Mouse (Mus musculus) R1 (cell line): ENCODE results near the gene F2rl2.

Experiments used
- DNase-seq: peaks from one replicate; pipeline ENCODE4 v3.0.0-alpha.2; 2018; ENCODE audit warnings: low read depth, low spot score

Gene F2rl2

DNA sequence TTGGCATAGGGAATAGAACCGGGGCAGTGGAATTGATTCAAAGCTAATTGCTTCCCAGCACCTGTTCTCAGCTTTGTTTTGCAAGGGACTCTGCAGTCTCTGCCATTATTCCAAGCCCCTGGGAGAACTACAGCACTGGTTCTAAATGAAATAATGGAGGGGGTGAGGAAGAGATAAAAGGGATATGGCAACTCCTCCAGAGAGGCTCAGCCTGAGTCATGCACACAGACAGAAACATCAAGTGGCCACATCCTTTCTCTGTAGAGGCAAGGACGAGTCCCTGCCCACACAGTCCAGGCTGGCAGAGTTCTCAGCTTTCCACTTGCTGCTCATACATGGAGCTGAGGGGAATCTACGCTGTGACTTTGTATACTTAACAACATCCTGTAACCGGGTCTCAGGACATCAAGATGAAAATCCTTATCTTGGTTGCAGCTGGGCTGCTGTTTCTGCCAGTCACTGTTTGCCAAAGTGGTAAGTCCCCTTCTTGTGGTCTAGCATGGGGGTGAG lies at the start of gene F2rl2:
Gene F2rl2, plus strand, starts transcription at position 200 of the 510 bp plus-strand sequence.
- peak; percentile 15 for DNase-seq

DNA sequence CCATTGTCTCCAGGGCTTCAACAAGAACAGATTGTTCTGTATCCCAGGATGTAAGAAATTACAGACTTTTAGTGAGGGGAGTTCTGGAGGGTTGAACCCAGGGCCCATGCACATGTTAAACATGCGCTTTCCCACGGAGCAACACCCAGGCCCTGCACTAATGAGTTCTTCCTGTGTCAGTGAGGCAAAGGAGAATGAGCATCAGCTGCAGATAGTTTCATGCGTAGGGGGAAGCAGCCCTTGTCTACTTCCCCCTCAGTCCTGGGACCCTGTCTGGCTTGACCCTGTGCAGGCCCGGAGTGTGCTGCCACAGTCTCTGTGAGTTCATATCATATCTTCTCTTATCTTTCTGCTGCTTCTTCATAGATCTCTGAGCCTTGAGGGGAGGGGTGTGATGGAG lies 49.4 kb upstream of the F2rl2 start:
- DNase-seq: no peak

- no peak for DNase-seq
These were observed 46.7 kb upstream of the F2rl2 start for GRCm38 (mm10) chr13:95649941-95650340.

- DNase-seq: no peak
These were observed 44.6 kb upstream of the F2rl2 start for GRCm38 (mm10) chr13:95651870-95652668.

DNA sequence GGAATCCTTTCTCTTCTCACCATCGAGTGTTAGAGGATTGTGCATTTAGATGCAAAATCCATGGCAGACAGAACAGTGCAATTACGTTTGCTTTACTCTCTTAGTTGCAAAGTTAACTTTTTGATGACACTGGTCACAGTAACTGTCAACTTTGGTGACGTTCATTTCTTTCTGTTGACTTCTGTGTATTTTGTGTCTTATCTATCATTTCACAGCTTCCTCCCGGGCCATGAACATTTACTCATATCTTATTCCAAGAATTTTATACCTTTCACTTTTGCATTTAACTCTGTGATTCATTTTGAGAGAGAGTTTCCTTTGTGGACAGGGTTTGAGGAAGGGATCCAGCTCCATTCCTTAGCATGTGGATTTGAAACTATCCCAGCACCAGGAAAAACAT lies 43.0 kb upstream of the F2rl2 start:
- DNase-seq: no peak

DNA sequence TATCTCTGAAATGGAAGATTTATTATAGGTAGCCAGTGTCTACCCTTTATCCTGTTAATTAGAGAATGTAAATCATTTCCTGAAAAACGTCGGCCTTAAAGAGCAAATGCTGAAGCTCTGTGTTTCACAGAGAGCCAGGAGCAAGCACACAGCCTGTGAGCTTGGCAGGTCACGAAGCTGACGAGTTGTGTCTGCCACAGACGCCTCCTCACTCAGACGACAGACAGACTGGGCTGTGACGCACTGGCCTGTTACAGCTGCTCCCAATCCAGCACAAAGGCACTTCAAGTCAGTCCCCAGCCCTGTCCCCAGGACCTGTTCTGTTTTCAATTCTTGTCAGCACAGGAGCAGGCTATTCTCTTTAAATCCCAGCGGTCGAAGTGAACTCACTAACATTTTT lies 41.4 kb upstream of the F2rl2 start:
- peak; percentile 27 for DNase-seq

DNA sequence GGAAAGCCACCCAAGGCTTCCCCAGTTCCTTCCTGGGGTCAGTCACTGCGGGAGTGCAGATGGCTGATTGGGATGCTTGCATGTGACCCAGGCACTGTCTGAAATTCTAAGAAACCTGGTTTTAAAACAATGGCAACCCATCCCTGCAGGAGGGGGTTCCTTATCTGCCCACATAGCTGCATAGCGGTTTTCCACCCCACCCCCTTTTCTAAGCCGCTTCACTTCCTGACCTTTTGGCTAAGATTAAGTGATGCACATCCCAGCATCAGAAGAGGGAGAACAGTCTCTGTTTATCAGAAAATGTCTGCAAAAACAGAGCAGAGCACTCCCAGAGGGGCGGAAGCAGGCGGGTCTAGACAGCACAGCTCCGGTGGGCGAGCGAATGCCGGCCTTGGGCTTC lies 39.5 kb upstream of the F2rl2 start:
- DNase-seq: peak; percentile 99

- no peak for DNase-seq
These were observed 37.2 kb upstream of the F2rl2 start for GRCm38 (mm10) chr13:95659432-95659831.

GRCm38 (mm10) chr13:95663834-95664233 lies 32.8 kb upstream of the F2rl2 start:
- DNase-seq: no peak

GRCm38 (mm10) chr13:95665644-95666356 lies 30.9 kb upstream of the F2rl2 start:
- DNase-seq: no peak

- DNase-seq: peak; percentile 81
These were observed 29.4 kb upstream of the F2rl2 start for GRCm38 (mm10) chr13:95667260-95667659.

DNA sequence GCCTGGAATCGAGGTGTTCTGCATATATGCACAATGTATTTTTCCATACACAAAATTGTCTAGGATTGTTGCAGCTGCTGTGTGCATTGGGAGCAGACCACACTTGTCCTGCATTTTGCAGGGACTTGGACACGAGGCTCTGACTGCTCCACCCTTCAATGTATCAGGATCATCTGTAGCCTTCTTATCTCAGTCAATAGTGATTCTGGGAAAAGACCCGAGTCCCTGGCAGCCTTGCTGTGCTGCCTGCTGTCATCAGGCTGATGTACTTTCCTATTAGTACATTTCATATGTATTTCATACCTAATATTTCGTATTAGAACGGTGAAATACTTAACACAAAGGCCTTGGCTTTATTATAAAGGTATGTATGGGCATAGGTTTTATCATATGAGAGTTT lies 26.1 kb upstream of the F2rl2 start:
- no peak for DNase-seq

GRCm38 (mm10) chr13:95671108-95671897 lies 25.4 kb upstream of the F2rl2 start:
- DNase-seq: peak; percentile 31

DNA sequence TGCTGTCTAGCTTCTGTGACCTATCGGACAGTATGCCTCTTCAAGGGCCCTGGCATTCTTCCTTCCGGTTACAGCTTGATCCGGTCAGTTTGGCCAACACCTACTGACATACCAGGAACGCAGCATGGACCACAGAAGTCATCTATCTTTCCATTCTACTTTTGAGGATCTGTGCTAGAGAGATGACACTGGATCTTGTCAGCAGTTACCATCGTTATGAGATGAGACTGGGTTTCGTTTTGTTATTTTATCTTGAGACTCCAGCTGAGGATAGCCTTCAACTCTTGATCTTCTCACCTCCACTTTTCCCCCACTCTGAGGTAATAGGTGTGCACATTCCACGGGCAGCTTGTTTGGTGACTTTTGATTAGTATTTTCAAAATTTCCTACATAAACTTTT lies 24.3 kb upstream of the F2rl2 start:
- no peak for DNase-seq

DNA sequence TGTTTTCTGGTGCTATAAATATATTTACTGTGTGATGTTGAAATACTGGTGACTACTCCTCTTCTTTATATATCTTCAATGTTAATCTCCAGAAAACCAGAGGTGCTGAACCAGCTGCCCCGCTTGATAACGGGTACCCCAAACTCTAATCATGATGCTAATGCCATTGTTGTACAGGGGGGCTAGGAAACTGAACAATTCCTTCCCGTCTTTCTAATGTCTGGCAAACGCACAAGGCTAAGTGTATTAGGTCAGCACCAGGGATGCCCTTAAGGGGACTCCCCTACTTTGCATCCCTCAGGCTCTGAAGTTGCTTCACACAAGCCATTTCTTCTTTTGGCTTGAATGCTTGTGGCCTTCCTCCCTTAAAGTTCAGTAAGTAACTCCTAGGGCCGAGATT lies 17.6 kb upstream of the F2rl2 start:
- no peak for DNase-seq

DNA sequence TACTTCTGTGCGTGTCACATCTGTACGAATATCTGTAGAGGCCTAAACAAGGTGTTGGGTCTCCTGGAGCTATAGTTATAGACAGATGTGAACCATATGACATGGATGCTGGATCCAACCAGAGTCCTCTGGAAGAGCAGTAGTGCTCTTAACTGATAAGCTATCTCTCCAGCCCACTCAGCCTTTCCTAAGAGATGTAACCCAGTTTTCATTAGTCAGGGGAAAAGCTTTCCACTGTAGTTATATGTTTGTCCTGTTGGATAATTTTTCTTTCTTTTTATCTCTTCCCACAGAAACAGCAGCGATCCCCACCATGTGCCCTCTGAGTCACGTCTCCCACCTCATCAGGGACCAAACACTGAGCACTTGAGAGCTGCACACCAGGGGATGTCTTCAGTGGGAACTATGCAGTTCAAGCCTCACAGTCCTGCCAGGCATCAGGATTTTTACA lies 17.1 kb upstream of the F2rl2 start:
- DNase-seq: no peak

GRCm38 (mm10) chr13:95684656-95685244 lies 11.9 kb upstream of the F2rl2 start:
- DNase-seq: no peak

DNA sequence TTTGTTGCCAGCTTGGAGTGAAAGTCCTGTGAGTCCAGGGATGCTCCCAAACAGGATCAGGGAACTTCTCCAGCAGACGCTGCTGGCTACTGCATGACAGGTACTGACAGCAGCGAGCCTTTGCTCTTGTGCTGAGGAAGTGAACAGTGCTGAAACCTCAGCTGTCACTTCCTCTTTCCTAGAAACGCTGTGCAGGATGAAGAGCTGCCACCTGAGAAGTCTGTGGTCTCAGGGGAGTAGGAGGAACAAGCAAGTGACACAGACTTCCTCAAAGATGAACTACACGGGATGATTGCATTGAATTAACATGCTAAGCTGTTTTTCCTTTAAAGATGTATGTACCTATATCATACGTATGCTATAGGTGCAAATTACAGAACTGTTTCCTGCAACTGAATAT lies 10.9 kb upstream of the F2rl2 start:
- DNase-seq: no peak

GRCm38 (mm10) chr13:95688576-95688975 lies 8.1 kb upstream of the F2rl2 start:
- DNase-seq: no peak

- no peak for DNase-seq
These were observed 4.5 kb upstream of the F2rl2 start for GRCm38 (mm10) chr13:95692201-95692600.

- DNase-seq: peak; percentile 44
These were observed 466 bp upstream of the F2rl2 start for GRCm38 (mm10) chr13:95696120-95696653.
